Mouse (Mus musculus): ENCODE measurements around the gene Rnf126.

Gene Rnf126

DNA sequence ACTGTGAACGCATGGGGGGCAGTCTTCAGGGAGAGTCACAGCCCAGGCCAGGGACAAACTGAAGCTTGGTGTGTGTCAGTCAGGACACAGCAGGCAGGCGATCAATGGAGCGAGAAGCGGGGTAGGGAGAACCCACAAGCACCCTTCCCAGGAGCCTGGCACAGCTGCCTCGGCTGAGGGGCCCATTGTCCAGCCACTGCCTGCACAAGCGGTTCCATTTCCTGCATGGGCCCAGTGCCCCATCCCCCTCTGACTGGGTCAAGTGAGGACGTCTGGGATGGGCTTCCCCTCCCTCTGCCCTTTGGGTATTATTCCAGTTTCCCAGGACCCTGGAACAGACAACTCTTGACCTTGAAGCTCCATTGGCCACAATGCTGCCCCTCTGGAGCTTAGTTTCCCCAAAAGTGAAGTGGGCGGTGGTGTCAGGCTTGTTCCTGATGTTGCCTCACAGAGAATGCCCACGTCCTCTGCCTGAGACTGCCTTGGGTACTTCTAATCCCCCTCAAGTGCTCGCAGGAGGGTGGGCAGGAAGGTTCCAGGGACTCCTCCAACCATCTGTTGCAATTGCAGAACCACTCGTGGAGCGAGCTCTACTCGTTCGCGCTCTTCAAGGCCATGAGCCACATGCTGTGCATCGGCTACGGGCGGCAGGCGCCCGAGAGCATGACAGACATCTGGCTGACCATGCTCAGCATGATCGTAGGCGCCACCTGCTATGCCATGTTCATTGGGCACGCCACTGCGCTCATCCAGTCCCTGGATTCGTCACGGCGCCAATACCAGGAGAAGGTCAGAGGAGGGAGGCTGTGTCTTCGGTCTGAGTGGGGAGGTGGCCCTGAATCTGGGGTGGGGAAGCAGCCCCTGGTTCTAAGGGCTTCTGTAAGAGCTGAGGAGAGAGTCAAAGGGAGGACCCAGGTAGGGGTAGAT lies 38.2 kb downstream of the Rnf126 start:
- DNase-seq, result no peak

- DNase-seq, result no peak
These were observed 40.7 kb downstream of the Rnf126 start for GRCm38 (mm10) chr10:79726090-79726489.

DNA sequence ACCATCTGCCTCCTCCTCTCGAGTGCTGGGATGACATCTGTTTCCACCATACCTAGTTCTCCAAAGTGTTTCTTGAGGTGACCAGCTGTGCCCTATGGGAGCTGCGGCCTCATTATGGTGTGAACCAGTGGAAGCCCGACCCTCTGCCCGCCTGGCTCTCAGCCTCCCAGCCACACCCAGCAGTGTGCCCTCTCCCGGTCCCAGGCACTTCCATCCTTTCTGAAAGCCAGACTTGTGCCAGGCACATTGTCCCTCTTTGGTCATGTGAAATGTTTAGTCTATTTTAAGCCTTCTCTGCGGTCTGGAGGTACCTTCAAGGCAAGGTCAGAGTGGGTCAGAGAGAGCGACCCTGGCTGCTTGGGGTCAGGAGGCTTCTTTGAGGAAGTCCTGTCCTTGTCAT lies 43.1 kb downstream of the Rnf126 start:
- no peak for DNase-seq

DNA sequence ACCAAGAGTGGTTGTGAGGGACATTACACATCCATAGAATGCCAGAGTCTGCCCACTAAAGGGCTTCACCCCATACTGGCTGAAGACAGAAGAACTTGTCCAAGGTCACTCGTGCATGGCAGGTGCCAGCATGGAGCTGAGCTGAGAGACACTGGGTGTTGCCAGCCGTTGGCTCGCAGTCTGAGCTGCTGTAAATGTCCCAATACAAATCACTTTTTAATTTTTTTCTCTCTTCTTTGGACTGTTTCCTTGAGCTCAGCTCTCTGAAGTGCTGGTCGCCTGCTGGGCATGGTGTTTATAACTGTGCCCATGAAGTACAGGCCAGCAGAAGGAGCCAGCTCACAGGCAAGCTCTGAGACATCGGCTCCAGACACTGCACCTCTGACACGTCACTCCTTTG lies 43.7 kb downstream of the Rnf126 start:
- DNase-seq, result no peak

DNA sequence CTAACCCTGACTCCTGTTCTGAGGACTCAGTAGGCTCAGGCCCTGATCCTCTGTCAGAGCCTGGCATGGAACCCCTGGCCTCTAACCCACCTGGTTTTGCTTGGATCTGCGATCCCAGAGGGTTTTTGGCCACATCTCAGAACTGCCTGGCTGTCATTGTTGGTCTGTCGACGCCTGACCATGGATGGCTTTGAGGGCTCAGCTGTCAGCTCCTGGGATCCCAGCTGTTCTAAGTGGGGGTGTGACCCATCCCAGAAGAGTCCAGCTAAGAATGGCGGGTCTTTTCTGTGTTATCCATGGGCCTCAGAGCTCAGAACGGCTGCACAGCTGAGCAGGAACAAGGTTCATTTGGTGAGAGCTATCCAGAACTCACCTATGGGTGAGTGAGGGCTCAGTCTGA lies 45.7 kb downstream of the Rnf126 start:
- no peak for DNase-seq

- peak; percentile 52 for DNase-seq
These were observed 49.0 kb downstream of the Rnf126 start for GRCm38 (mm10) chr10:79717640-79718357.

DNA sequence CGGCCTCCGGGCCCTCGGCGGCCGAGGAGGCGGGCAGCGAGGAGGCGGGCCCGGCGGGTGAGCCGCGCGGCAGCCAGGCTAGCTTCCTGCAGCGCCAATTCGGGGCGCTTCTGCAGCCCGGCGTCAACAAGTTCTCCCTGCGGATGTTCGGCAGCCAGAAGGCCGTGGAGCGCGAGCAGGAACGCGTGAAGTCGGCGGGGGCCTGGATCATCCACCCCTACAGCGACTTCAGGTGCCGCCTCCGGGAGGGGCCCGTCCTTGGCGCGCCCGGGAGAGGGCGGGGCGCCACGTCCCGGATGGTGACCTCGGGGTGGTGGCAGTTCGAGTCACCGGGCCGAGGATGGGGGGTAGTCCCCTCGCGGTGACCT lies 49.8 kb downstream of the Rnf126 start:
- peak; percentile 71 for DNase-seq

- peak; percentile 67 for DNase-seq
These were observed 50.3 kb downstream of the Rnf126 start, which contains the start of gene Hcn2 for GRCm38 (mm10) chr10:79716254-79716987. Gene Hcn2, plus strand, starts transcription at chr10:79716634.

- DNase-seq, result no peak
These were observed 51.8 kb downstream of the Rnf126 start for GRCm38 (mm10) chr10:79714996-79715395.

DNA sequence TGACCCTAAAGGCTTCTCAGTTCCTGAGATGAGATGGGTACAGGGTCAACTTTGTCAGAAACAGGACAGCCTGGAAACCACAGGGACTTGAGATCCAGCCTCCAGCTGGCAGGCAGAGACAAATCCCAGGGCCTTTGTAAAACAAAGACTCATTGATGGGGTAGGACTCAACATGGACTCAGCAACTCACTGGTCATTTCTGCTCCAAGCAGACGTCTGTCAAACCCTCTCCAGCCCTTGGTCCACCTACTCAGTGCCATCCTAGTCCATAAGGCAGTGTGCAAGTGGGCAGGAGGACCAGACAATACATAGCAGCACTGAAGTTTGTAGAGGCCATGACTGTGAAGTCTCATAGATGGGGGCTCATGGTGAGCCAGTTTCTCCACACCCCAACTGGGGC lies 53.6 kb downstream of the Rnf126 start:
- no peak for DNase-seq

DNA sequence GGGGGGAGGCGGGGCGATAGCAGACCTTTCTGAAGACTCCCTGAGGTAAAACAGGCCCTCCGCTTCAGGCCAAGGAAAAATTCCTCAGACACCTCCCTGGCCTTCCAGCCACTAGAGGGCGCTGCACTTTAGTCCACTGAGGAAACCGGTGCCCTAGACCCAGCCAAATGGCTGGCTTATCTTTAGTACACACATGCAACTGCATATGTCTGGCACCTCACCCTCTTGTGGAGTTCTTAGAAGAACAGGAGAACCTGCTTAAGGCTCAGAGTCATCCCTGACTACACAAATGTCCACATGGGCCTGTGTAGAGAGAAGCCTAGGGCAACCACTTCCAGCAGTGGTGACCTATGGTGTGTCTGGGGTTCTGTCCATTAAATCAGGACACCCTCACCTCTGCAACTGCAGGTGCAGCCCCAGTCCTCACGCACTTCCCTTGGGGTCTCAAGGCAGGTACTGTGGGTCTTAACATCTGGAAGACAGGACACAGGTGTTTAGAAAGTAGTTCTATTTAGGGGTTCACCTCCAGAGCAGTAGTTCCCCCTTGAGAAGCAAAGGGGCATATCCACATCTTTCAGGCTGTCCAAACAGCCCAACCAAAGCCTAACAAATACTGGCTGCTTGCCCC lies 54.1 kb downstream of the Rnf126 start:
- peak; percentile 83 for DNase-seq

DNA sequence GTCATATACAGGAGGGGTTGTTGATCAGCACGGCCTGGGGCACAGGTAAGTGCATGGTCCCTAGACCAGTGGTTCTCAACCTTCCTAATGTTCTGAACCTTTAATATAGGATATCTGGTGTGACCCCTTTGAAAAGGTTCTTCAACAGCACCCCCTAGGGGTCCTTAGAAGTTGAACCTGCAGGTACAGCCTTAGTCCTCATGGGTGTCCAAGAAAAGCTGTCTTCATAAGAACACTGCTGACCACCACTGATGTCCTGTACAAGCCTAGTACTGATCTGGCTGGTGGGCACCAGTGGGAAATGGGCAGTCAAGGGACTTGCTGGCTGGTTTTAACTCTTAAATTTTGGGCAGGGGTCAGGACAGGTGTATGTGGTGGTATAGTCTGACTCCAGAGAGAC lies 54.7 kb downstream of the Rnf126 start:
- no peak for DNase-seq

- DNase-seq, result no peak
These were observed 57.4 kb downstream of the Rnf126 start for GRCm38 (mm10) chr10:79709307-79709706.

DNA sequence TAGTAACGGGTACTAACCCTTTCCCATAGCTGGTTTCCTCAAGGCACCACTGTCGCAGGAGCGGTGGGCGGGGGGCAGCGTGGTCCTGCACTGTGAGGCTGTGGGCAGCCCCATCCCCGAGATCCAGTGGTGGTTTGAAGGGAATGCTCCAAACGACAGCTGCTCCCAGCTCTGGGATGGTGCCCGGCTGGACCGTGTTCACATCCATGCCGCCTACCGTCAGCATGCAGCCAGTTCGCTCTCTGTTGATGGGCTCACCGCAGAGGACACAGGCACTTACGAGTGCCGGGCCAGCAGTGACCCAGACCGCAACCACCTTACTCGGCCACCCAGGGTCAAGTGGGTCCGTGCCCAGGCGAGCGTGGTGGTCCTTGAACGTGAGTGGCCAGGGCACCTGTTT lies 58.1 kb downstream of the Rnf126 start:
- no peak for DNase-seq

All from cerebellum, adult 8-10 months (tissue).